Mouse (Mus musculus) spleen, adult 2 months (tissue): Measurements from ENCODE around the gene Atp6v1c2. TPM values are rescaled to one million over a fixed set of nuclear protein-coding genes. Genes with fewer than 3 reads are reported as not detected.

Source experiments
- DNase-seq, 2 experiments: peaks; one replicate each; pipeline versions ENCODE4 v3.0.0 to v3.0.0-alpha.2; 2012 to 2021; ENCODE audit warnings: low spot score in 2 of 2, low read depth in 1 of 2
- H3K27ac ChIP-seq: fragments of 200-500 bp; 2 replicates; pipeline ENCODE4 v1.5.1; 2012; ENCODE audit warnings: low read length, inconsistent platforms; ENCODE audit not compliant: insufficient read depth
- H3K27me3 ChIP-seq: fragments of 200-500 bp; 2 replicates; pipeline ENCODE4 v1.6.1; 2012; ENCODE audit warnings: mild to moderate bottlenecking, moderate library complexity, low read length, inconsistent platforms; ENCODE audit not compliant: control insufficient read depth, insufficient read depth
- H3K36me3 ChIP-seq: fragments of 200-500 bp; 2 replicates; pipeline ENCODE4 v1.6.1; 2012; ENCODE audit warnings: mild to moderate bottlenecking, low read length, inconsistent platforms; ENCODE audit not compliant: control insufficient read depth, insufficient read depth
- H3K4me1 ChIP-seq: fragments of 200-500 bp; 2 replicates; pipeline ENCODE4 v1.6.1; 2011; ENCODE audit warnings: inconsistent platforms; ENCODE audit not compliant: control insufficient read depth, insufficient read depth, insufficient read length
- H3K4me3 ChIP-seq: fragments of 200-500 bp; 2 replicates; pipeline ENCODE4 v1.5.1; 2011; ENCODE audit warnings: mild to moderate bottlenecking, inconsistent platforms; ENCODE audit not compliant: insufficient read depth, insufficient read length; ENCODE audit errors: extremely low read depth
- CTCF ChIP-seq: fragments of 200-500 bp; IDR thresholded peaks from 2 replicates; pipeline ENCODE4 v1.5.1; 2011; ENCODE audit warnings: mild to moderate bottlenecking, inconsistent platforms; ENCODE audit not compliant: insufficient read depth, insufficient read length, insufficient replicate concordance; ENCODE audit errors: extremely low read depth
- POLR2A ChIP-seq: fragments of 200-500 bp; IDR thresholded peaks from 2 replicates; pipeline ENCODE4 v1.6.1; 2011; ENCODE audit warnings: low read depth, low read length, inconsistent platforms
- WGBS: fragments of 180-500 bp; shearing (Covaris S2); methylation state at CpG from one replicate; pipeline ENCODE4 v1.1.7; 2018; 5-methylcytosine and 5-hydroxymethylcytosine counted together
- polyA plus RNA-seq: library from polyadenylated mRNA; depleted of rRNA; stranded (reverse); fragments of >200 nt; gene quantifications from 2 replicates; pipeline ENCODE4 v1.2.3, GENCODE M21; 2012

Gene Atp6v1c2
- polyA plus RNA-seq, 1 experiment: not detected

DNA sequence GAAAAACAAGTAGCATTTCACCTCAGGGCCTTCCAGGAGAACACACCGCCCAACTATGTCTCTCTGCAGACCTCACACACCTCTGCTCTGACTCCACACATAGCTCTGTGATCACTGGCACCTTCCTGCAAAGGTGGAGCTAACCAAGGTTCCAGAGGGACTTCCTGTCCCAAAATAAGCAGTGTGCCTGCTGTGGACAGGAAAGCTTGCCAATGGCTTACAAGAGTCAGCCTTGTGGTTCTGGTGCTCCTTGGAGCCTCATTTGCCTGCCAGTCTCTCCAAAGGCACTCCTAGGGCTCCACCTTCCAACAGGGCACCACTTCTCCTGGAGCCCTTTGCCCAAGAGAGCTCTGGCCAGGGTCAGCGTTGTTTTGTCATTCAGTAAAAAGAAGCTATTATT lies 64.3 kb downstream of the Atp6v1c2 start:
- H3K27ac ChIP-seq: no peak overlapping the region
- H3K4me1 ChIP-seq: peaks cover 16% of the 10 kb centered on the region; the same call in 1 of the 2 replicates
- WGBS: 91% methylated on average over 2 of the region's 2 CpGs
- no peak for DNase-seq
- H3K4me3 ChIP-seq: no peak overlapping the region
- no peak for TF ChIP-seq POLR2A
- TF ChIP-seq CTCF: no peak
- H3K36me3 ChIP-seq: no peaks in the 10 kb centered on the region
- no peaks in the 10 kb centered on the region for H3K27me3 ChIP-seq

DNA sequence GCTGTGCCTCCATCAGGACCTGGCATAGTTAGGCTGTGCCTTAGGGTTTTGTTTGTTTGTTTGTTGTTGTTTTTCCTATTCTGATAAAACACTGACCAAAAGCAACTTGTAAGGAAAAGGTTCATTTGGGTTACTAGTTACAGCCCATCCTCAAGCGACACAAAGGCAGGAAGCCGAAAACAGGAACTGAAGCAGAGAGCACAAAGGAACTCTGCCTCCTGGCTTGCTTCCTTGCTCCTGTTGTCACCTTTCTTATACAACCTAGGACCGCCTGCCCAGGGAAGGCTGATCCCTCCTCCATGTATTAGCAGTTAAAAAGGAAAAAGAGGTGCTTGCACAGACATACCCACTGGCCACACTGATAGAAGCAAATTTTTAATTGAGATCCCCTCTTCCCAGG lies 65.3 kb downstream of the Atp6v1c2 start:
- H3K27me3 ChIP-seq: no peaks in the 10 kb centered on the region
- no peaks in the 10 kb centered on the region for H3K36me3 ChIP-seq
- no peak overlapping the region for H3K4me3 ChIP-seq
- H3K27ac ChIP-seq: no peak overlapping the region
- DNase-seq: no peak
- no peak for TF ChIP-seq POLR2A
- no peak for TF ChIP-seq CTCF
- 26% methylated on average over 3 of the region's 3 CpGs for WGBS
- peaks cover 9% of the 10 kb centered on the region; the same call in 1 of the 2 replicates for H3K4me1 ChIP-seq

DNA sequence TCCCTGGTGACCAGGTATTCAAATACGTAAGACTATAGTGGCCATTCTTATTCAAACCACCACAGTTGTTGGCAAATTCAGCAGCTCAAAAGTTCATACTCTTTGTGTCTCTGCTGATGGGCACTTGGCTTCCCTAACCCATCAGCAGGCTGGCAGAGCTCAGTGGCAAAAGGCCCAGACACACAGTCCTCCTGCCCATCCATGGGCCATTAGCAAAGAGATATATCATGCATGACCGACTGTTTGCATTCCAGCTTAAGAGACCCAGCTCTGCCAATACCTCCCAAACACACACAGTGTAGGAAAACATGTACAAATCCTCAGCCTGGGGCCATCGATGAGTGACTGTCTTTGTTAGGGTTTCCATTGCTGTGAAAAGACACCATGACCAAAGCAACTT lies 68.2 kb downstream of the Atp6v1c2 start:
- no peak for TF ChIP-seq POLR2A
- TF ChIP-seq CTCF: no peak
- Histone ChIP-seq H3K27ac (no peak overlapping the region), H3K4me3 (no peak overlapping the region), H3K4me1 (peaks cover 4% of the 10 kb centered on the region; the same call in 1 of the 2 replicates), H3K27me3 (no peaks in the 10 kb centered on the region), H3K36me3 (no peaks in the 10 kb centered on the region)
- WGBS: 92% methylated on average over 3 of the region's 3 CpGs
- DNase-seq: no peak

DNA sequence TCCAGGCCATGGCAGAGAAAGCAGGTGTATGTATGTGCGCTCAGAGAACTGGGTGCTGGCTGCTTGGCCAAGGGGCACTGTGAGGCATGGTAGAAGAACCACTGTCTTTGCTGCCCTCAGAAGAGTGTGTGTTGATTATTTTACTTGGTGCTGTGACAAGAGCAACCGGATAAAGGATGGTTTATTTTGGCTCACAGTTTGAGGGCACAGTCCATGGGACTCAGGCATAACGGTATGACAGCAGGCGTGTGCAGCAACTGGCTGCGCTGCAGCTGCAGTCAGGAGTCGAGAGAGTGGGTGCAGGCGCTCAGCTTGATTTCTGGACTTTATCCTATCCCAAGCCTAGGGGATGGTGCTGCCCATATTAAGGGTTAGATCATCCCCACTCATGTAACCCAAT lies 70.7 kb downstream of the Atp6v1c2 start:
- Histone ChIP-seq H3K4me1 (no peaks in the 10 kb centered on the region), H3K27ac (no peak overlapping the region), H3K27me3 (no peaks in the 10 kb centered on the region), H3K4me3 (no peak overlapping the region), H3K36me3 (no peaks in the 10 kb centered on the region)
- 92% methylated on average over 7 of the region's 7 CpGs for WGBS
- TF ChIP-seq POLR2A: no peak
- no peak for TF ChIP-seq CTCF
- no peak for DNase-seq

DNA sequence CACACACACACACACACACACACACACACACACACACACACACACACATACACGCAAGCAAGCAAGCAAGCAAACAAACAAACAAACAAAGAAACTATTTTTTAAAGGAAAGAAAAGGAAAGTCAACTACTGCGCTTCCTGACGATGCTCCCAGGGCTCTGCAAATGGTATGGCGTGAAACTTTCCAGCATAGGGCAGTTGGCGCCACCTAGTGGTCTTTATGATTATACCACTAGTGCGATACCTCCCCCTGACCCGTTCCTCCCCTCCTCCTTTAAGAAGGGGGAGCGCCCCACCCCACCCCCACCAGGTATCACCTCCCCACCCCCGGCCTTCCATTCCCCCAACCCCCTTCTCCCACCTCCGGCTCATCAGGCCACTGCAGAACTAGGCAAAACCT lies 72.3 kb downstream of the Atp6v1c2 start:
- WGBS: 8% methylated on average over 9 of the region's 10 CpGs
- TF ChIP-seq POLR2A: no peak
- peak; percentile 49; the same call in 1 of the 2 replicates for TF ChIP-seq CTCF
- peak; percentile 26 for DNase-seq

GRCm38 (mm10) chr12:17255602-17256001 lies 73.6 kb downstream of the Atp6v1c2 start:
- DNase-seq: no peak
- no peak for TF ChIP-seq CTCF
- TF ChIP-seq POLR2A: no peak
- WGBS: 74% methylated on average over 6 of the region's 6 CpGs

More for the DNA sequence above, 72.3 kb downstream of the Atp6v1c2 start:
- H3K27ac ChIP-seq: no peak overlapping the region
- H3K36me3 ChIP-seq: no peaks in the 10 kb centered on the region
- no peak overlapping the region for H3K4me3 ChIP-seq
- no peaks in the 10 kb centered on the region for H3K4me1 ChIP-seq
- H3K27me3 ChIP-seq: no peaks in the 10 kb centered on the region

GRCm38 (mm10) chr12:17253069-17253468 lies 76.1 kb downstream of the Atp6v1c2 start:
- Histone ChIP-seq H3K4me3 (peak overlapping the region; percentile 14; the same call in 1 of the 2 replicates), H3K27ac (no peak overlapping the region), H3K4me1 (no peaks in the 10 kb centered on the region), H3K27me3 (no peaks in the 10 kb centered on the region), H3K36me3 (no peaks in the 10 kb centered on the region)
- peak; percentile 29 to 61 for DNase-seq
- WGBS: 8% methylated on average over 9 of the region's 9 CpGs
- TF ChIP-seq POLR2A (no peak), CTCF (peak; percentile 44; the same call in 1 of the 2 replicates)

More at GRCm38 (mm10) chr12:17255602-17256001, 73.6 kb downstream of the Atp6v1c2 start:
- no peaks in the 10 kb centered on the region for H3K36me3 ChIP-seq
- no peak overlapping the region for H3K4me3 ChIP-seq
- no peaks in the 10 kb centered on the region for H3K27me3 ChIP-seq
- no peaks in the 10 kb centered on the region for H3K4me1 ChIP-seq
- no peak overlapping the region for H3K27ac ChIP-seq
